Mouse (Mus musculus) kidney, postnatal 36 days (tissue): ENCODE data around the gene Stk26.

Source experiments
- DNase-seq, 2 experiments: peaks; one replicate each; pipeline ENCODE4 v3.0.0; 2021 to 2022; ENCODE audit warnings: mixed read lengths in 2 of 2

Gene Stk26

DNA sequence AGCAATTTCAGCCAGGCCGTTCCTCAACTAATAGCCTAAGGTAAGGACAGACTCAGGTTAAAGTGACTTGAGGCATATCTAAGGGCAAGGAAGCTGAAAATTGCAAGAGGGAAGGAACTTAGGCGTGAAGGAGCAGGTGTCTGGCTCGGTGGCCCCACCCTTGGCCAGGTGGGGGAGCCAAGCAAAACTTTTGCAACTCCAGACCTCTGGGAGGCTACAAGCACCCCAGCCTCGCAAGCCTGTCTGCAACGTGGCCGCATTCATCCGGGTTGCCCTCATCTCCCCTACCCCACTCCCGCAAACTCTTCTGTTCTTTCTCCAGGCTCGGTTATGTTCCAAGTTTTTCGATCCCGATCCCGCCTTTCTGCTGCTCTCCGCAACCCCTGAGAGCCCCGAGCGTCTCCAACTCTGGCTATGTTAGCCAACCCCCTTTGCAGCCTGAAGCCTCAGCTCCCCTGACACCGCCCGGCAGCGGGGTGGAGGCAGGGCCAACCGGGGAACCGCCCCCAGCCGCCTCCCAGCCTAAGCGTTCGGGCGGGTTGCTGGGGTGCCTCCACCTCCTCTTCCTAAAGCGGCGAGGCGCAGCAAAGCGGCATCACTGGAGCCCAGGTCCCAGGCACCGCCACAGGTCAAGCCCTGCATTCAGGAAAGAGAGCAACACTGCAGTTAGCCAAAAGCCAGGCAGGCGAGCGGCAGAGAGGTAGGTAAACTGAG, at the start of gene Stk26:
Stk26 (plus strand) TSS at position 201 of the 714 bp plus-strand sequence.
- DNase-seq: peak; percentile 40 to 64

GRCm38 (mm10) chrX:50793005-50793680, 47.7 kb upstream of the Stk26 start:
- no peak for DNase-seq

DNA sequence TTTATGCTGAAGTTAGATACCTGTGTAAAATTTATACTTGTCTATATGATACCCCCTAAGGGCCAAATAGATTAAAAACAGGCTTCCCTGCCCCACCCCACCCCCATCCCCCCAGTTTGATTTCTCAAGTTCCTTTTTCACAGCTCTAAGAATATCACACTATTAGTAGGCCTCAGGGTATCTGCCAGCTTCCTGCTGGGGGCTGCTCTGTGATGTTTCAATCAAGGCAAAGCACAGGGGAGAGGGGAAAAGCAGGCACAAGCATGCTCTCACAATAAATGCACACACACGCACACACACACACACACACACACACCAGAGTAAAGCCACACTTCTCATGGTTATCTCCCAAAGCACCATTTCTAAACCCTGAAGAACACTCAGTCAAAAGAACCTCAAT, 43.0 kb upstream of the Stk26 start:
- no peak for DNase-seq

GRCm38 (mm10) chrX:50798571-50798970, 42.3 kb upstream of the Stk26 start:
- no peak for DNase-seq

DNA sequence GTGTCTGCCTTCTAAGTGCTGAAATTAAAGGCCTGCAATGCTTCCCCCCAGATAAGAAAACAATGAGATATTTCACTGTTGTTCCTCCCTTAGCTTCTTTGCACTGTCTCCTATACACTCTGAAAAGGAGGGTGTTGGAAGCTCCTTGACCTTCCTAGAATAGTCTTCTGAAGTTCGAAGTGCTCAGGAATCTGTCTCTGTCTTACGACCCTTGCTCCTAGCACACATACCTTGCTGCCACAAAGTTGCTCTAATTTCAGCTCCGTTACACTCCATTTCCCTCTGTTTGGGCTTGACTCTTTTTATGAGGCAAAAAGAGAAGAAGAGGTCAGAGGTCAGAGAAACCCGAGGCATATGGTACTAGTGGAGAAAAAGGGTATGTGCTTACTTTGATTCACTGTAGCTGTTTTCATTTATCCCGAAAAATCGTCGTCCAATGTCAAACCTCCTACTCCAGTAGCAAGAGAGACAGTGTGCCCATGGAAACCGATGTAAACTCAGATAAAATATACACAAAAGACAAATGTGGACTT, 41.1 kb upstream of the Stk26 start:
- DNase-seq: no peak

- no peak for DNase-seq
Measured at GRCm38 (mm10) chrX:50805654-50806053, 35.2 kb upstream of the Stk26 start.

GRCm38 (mm10) chrX:50823856-50824255, 17.0 kb upstream of the Stk26 start:
- no peak for DNase-seq

GRCm38 (mm10) chrX:50835592-50835991, 5.3 kb upstream of the Stk26 start:
- no peak for DNase-seq

- DNase-seq: no peak
Measured at GRCm38 (mm10) chrX:50836029-50836691, 4.7 kb upstream of the Stk26 start.

DNA sequence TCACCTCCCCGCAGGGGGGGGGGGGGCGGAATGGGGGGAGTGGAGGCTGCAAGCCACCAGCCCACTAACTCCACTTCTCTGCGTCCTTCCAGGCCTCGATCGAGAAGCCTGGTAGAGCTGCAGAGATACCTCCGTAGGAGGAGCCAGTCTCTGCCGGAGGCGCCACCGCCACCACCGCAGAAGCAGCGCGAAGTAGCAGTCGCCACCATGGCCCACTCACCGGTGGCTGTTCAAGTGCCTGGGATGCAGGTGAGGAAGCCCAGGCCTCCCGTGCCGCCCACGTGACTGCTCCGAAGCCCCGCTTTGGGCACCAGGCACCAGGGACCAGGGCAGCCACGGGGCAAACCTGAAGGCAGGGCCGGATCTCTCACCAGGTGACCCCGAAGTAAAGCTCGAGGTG, 740 bp downstream of the Stk26 start:
- peak; percentile 1 to 24 for DNase-seq

DNA sequence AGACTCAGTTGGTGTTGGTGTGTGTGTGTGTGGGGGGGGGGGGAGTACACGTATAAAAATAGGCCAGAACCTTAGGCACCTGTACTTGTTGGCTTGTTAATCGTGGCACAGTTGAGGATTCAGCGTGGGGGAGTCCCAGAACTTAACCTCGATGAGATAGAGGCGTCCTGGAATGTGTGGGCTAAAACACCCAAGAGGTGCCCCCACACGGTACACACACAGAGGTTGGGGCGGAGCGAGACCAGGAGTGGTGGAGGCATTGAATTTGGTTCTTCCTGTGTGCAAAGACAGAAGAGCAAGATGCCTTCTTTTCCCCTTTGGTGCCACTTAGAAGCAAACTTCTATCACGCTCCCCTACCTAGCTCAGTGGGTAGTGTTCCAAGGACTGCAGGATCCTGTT, 1.2 kb downstream of the Stk26 start:
- DNase-seq: no peak

GRCm38 (mm10) chrX:50850428-50851184, 9.8 kb downstream of the Stk26 start:
- no peak for DNase-seq

GRCm38 (mm10) chrX:50863771-50864170, 22.9 kb downstream of the Stk26 start:
- DNase-seq: no peak

GRCm38 (mm10) chrX:50864734-50865133, 23.9 kb downstream of the Stk26 start:
- DNase-seq: no peak

DNA sequence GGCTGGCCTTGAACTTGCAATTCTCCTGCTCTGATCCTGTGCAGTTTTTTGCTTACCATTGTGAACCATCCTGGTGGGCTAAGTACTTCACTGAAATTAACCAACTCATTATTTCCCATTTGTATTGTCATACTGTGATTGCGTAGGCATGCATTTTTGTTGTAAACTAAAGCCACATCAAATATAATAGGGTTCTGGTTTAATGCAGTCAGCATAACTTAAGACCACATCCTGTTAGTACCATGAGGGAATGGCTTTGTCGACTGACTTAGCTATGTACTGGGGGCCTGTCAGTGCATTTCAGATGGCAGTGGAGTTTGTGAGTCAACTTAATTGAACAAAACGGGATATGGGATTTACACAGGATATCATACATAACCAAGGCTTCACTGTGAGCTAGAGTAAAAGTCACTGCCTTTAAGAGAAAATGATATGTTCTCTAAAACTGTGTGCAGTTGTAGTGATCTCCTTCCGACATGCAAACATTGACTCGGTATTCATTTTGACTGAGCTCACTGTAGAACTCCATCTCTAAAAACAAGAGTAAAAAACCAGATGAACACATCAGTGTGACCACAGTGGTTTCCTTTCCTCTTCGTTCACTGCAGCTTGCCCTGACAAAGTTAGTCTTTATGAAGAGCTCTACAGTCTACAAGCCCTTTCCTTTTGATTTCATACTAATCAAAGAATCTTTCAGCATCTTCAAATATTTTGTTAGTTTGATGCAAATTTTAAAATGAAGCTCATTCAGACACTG, 33.6 kb downstream of the Stk26 start:
- no peak for DNase-seq

DNA sequence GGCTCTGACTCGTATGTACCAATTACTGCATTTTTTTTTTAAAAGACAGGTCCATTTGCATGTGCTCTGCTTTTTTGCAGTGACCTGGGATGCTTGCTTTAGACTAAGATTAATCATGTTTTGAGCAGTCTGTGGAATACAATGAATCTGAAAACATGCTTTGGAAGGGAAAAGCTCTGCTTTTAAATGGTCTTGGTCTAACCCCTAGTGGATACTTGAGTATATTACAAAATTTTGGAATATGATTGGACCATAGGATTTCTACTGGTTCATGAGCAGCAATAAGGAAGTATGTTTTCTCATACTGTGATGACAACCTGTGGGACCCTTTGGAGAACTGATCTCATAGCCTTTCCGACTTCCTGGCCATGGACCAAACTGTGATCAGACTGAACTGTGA, 47.2 kb downstream of the Stk26 start:
- no peak for DNase-seq

GRCm38 (mm10) chrX:50903497-50903896, 62.6 kb downstream of the Stk26 start:
- DNase-seq: no peak

GRCm38 (mm10) chrX:50909915-50910314, 69.1 kb downstream of the Stk26 start:
- DNase-seq: no peak

DNA sequence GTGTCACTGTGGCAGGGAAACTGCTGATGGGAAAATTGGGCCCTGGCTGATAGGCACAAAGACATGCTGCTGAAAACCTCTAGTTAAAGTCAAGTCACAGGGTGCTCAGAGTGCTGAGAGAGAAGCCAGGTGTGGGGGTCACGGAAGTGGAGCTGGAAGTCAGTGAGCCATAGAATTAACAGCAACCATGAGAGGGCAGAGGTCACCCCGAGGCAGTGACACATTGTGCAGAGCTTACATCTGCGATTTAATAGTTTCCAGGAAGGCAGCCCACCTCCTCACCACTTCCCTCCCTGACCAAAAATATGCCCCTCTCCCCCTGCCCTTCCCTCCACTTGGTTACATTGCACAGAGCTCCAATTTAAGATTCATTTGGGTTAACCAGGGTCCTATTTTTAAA, 76.5 kb downstream of the Stk26 start:
- DNase-seq: no peak

GRCm38 (mm10) chrX:50918754-50919153, 77.9 kb downstream of the Stk26 start:
- no peak for DNase-seq

- DNase-seq: peak; percentile 19 to 33
Measured at GRCm38 (mm10) chrX:50924629-50925364, 84.0 kb downstream of the Stk26 start.
